Mouse (Mus musculus) monocyte, adult 2 months (primary cell): Measurements from ENCODE around the gene Trib2.

Experiments
- DNase-seq, 2 experiments: peaks; one replicate each; pipeline ENCODE4 v3.0.0; 2022; ENCODE audit warnings: low spot score in 2 of 2, low read depth in 1 of 2

The Trib2 gene

DNA sequence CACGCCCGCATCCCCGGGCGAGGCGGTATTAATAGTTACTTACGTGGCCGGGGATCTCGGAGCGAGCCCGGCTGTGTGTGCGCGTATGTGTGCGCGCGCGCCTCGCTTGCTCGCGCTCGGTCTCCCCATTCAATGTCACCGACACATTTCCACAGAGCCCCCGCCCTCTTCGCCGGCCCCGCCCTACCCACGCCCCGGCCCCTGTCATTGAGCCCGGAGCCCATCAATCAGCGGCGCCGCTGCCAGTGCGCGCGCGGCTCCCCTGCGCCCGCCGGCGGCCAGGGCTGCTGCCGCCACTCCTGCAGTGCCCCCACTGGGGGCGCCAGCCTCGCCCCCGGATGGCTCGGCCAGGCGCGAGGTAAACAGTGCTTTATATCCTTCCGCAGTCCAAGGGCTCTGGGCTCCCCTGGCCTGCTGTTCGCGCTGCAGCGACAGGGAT, at the start of gene Trib2:
Gene Trib2, minus strand, starts transcription at position 183 of the 439 bp plus-strand sequence.
- DNase-seq, result no peak

DNA sequence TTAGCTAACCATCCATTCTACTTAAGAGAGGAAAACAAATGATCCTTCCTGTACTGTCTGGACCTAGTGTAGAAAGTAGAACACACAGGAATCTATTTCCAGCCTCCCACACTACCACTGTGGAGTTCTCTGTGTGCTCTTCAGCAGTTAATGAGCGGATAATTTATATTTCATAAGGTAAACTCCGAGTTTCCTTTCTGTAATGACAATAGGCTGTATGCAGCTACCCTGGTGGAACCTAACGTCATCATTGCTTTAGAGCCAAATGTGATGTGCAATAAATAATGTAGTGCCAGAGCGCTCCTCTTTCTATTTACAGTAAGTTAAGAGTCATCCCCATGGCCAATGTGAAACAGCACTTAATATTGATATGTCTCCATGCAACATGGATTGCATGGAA, 41.3 kb upstream of the Trib2 start:
- no peak for DNase-seq

DNA sequence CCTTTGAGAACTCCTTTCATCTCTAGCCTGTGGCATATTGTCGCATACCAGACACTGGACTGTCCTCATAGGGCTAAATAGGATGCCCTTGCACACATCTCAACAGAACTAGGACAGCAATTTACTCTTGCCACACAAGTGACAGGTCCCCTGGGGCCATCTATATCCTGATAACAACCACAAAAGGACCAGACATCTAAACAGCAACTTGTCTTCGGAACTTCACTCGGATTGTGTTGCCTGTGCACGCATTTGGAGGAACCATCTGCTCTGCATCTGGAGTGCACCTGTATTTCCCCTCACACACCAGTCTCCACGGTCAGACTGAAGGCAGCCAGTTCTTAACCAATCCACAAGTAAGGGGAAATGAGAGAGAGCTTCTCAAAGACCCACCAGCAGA, 39.2 kb upstream of the Trib2 start:
- DNase-seq, result no peak

DNA sequence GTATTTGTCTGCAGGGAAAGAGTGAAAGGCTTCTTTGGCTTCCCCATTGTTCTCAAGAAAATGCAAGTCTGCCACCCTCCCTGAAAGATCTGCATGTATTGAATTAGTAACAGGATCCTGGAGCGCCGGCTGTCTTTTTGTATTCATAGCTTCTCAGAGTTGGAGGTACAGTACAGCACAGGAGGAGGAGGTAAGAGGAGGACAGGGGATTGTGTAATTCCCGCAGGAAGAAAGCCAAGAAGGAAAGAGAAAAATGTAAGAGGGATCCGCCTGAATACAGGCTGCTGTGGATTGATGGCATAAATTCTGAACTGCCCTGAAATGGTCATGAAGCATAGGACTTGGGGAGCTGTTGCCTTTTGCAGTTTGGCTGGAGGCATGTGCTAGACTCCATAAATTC, 36.1 kb upstream of the Trib2 start:
- DNase-seq, result no peak

DNA sequence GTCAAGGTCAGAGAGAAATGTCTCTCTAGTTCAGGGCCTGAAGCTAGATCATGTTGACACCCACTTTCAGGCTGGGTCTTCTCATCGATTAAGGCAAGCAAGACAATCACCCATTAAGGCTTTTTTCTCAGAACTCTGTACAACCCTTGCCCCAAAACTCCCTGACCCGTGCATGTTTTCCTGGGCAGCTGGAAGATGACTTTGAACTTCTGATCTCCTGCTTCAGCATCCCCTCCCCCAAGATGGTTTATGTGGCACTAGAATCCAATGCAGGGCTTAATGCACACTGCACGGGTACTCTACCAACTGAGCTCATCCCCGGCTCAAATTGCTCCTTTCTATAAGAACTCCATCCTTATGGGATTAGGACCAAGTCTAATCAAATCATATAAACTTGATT, 35.3 kb upstream of the Trib2 start:
- no peak for DNase-seq

DNA sequence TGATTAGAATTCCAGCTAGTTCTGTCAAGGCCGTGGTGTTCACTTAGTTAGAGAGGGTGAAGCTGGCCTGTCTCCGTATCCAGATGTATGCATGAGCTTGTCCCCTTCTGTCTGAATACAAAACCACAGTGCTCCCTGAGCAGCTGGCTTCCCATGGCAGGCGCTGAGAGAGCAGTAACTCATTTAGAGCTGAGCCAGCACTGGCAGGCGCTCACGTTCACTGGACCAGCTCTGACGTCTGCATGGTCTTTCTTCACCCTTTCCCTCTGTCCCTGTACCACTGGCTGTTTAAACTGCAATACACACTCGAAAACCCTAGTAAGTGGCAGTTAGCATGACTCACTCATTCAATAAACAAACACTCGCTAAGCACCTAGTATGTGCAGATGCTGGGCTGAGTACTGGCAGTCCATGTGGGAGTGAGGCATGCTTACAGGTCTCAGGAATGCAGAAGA, 33.7 kb upstream of the Trib2 start:
- DNase-seq, result no peak

DNA sequence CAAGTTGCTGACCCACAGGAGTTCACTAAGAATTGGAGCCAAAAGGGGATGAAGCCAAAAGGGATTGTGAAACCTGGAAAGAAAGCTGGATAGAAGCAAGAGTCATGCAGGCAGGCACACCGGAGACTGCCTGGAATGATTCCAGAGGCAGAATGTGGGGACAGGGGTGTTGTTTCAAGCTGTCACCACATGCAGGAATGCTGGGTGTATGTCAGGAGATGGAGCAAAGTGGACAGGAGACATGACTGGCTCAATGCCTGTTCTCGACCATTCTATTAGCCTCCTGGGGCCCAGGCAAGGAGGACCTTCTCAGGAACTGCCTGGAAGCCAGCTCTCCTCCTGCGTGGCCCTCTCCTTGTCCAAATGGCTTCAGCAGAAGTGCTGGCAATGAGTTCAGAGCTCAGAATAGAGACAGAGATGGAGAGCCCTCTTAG, 33.2 kb upstream of the Trib2 start:
- no peak for DNase-seq

DNA sequence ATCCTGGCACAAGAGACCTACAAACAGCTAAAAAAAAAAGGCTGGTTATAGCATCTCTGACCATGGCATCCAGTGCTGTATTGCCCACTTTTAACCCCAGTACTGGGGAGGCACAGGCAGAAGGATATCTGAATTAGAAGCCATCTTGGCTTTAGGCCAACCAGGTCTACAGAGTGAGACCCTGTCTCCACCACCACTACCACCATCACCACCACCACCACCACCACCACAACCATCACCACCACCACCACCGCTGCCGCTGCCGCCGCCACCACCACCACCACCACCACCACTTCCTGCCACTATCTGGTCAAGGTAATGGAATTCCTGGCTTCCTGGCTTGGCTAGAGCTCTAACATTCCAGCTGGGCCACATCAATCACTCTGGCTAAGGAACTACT, 31.7 kb upstream of the Trib2 start:
- DNase-seq, result no peak

DNA sequence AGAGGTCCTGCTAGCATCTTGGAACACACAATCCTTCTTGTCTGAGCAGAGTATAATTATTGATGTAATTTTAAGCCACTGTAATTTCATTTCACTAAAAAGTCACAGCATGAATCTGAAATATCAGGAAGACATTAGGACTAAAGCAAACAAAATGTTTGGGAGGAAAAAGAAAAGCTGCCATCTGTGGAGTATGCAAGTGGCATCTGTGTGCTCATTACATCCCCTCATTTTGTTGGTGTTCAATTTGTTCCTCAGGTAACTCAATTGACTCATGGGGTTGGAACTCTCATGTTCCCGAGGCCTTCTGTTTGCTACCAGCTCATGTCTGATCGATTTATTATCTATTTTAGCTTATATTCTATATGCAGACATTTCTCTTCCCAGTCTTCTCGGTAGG, 28.0 kb upstream of the Trib2 start:
- DNase-seq, result no peak

DNA sequence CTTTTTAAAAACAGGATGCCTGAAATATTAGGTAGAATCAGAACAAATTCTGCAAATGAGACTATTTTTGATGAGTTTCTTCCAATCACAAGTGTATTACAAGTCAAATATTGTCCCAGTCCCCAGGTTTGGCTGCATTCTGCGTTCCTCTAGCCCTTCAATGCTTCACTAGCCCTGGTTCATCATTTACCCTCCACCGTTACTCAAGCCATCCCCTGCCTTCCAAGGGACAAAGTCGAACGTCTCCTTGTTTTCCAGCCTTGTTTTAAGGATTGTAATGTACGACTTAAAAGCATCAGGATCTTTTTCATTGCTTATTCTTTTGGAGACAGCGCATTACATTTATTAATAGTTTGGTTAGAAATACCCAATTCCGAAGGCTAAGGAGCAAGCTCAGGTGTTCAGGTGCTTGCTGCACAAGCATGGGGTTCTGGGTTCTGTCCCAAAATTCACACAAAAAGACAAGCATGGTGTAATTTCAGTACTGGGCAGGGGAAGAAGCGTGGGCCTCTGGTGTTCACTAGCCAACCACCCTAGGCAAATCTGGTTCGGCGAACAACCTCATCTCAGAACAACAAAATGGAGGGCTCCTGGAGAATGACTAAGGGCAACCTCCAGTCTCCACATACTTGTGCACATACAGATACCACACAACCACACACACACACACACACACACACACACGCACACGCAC, 24.3 kb upstream of the Trib2 start:
- no peak for DNase-seq

DNA sequence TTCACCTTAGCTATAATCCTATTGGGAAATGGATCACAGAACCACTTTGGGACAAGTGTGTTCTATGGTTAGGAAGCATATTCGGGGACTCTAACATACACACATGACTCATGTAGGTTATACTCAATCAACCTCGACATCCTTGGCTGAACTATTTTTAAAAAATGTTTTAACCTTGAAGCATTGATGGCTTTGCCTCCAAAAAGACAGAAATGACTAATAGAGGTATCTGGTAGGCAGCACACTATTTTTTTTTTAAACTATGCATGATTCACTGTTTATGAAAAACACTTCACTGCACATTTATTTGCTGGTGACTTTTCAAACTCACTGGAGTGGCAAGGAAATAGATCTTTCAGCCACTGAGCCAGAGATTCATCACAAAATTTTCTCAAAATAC, 21.5 kb upstream of the Trib2 start:
- no peak for DNase-seq

DNA sequence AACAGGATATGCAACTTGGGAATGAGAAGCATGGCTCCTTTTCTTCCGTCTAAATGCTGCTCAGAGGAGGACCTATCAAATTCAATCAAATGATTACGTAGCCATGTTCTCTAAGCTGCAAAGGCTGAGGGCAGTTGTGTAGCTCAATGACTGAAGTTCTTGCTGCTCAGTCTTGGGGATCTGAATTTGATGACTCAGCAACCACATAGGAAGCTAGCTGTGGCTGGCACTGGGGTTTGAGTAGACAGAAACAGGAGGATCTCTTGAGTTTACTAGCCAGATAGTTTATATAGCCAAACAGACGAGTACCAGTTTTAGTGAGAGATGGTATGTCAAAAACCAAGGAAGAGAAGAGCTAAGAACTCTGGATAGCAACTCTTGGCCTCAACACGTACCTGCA, 20.8 kb upstream of the Trib2 start:
- no peak for DNase-seq

DNA sequence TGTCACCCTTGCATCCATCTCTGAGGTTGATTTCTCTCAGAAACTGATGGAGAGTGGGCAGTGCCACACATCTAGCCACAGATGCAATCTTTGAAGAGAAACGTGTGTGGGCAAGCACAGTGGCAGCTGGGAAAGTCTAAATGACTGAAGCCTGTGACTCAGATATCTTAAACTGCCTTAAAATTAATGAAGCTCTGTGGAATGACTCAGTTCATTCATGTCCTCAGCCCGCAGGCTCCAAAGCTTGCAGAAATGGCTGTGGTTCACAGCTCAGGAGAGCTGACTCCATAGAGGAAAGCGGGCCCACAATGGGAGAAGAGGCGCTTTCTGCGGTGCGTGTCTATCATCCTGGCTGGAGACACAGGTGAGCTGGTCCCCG, 15.9 kb upstream of the Trib2 start:
- no peak for DNase-seq

DNA sequence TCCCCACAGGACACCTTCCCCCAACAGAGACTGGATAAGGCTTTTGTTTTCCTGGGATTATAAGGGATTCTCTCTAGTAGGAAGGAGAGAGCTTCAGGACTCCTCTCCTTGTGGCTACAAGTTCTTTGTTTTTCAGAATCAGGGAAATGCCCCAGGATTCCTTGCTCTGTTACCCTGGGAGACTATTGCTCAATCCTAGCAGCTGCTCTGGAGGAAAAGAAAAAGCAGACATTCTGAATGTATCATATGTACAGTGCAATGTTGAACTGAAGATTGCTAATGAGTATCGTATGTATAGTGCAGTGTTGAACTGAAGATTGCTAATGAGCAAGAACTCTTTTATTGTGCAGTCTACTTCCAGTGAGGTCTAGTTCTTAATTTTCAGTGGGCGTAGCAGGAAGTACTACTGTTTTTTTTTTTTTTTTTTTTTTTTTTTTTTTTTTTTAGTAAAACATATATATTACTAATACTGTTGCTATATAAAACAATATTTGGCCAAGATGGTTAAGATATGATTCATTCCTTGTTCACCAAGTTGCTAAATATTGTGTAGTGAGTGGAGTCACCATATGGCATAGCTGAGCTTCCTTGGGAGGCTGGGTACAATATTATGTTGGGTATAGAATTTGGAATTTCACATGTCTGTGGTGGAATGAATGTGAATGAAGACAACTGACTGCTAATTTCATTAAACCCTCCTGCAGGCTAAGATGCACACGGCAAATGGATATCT, 15.4 kb upstream of the Trib2 start:
- DNase-seq, result no peak

DNA sequence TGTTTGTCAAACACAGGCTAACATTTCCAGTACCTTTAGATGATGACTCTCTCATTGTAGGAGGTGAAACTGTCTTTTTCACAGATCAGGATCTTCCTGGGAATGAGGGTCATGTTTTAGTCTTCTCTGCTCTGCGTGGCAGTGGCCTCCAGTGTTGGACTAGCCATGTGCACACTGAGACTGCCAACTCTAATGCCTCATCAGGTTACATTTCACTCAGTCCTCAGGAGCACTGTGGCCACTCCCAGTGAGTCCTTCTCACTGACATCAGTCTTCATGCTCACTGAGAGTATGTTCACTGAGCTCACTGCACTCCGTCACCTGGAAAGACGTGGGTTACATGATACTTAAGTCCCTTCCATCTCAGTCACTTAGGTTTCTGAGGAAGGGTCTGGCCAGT, 14.0 kb upstream of the Trib2 start:
- DNase-seq, result no peak

DNA sequence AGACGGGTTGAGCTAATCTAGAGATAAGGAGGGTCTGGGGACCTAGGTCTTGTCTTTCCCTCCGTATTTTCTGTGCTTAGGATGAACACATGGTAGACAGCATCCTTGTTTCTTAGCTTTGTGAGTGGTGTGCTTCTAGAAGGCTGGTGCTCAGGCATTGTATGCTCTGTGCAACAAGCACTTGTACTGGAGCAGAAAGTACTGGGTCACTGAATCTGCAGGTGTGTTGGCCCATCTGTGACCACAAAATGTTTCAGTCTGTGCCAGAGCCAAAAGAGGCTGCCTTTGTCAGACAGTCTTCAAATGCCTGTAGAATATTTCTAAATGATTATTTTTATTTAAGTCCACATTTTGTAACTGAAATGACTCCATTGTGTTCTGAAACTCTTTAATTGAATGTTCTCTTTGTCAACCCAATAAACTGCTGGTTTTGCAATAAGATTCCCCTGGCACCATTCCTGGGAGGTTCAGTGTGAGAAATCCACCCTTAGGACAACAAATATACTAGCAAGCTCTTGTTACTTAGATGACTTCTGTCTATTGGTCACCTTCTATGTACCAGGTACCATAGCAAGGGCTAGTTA, 12.2 kb upstream of the Trib2 start:
- no peak for DNase-seq

DNA sequence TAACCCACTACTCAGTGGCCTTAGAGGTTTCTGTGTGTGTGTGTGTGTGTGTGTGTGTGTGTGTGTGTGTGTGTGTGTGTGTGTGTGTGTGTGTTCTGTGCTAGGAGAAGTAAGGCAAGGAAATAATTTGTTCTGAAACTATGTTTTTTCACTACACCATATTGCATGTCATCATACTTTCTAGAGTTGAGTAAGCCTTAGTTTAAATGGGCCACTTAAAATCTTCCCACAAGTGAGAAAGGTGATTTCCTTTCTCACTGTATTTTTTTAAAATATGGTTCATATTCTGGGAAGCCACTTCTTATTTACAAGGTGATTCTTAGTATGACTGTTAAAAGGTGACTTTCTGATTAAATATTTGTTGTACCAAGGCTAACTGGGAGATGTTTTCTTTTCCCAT, 4.3 kb upstream of the Trib2 start:
- no peak for DNase-seq

DNA sequence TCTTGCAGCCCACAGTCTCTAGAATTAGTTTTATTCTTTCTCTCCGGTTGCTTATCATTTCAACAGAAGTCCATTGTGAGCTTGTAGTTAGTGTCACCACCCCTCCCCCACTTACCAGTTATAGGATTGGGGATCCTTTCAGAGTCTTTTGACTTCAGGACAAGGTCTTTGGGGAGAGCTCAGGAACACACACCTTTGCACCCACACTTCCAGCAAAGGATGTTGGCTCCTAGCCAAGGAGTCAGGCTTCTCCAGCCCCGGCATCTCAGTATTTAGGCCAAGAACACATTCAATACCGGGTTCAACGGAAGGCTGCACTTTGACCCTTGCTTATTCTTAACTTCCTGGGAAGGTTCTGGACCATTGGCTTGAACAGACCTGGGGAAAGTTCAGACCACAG, 643 bp upstream of the Trib2 start:
- DNase-seq, result no peak

DNA sequence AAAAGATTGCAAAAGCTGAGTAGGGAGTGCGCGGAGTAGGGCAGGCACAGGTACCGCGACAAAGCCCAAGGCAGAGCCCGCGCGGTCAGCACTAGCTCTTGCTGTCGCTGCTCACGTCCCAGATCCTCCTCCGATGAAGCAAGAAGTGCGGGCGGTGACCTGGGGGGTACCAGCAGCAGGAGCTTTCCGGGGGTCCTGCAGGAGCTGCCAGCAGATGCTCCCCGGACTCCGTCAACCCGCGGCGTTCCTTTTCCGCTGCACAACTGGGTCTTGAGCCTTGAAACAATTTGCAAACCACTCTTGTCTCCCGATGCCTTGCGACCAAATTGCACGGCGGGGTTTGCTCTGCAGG, 492 bp downstream of the Trib2 start:
- no peak for DNase-seq

DNA sequence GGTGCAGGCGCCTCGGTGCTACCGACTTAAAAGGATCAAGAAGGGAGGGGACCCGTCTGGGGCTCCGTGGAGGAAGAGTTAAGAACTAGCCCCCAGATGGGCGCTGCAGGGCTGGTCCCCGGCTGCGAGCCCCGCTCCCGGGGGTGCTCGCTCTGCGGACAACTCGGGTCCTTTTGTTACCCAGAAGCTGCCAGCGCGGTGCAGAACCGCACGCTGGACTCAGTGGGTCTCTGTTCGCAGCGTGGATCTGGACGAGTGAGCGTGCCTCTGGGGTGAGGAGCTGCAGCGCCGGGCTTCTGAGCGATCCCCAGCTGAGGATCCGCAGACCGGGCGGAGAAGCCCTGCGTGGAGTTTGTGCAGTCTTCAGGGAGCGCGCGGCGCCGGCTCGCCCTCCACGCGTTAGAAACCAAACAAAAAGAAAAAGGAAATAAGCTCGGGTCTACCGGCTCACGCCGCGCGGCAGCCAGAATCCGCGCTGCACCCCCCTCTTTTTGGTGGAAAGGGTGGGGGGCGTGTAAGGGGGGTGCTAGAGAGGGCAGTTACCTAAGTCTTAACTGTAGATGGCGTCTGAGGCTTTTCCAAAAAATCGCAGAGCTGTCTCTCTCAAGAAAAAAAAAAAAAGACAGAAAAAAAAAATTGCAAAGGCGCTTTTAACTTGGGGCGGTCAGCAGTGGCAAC, 1.0 kb downstream of the Trib2 start:
- no peak for DNase-seq

DNA sequence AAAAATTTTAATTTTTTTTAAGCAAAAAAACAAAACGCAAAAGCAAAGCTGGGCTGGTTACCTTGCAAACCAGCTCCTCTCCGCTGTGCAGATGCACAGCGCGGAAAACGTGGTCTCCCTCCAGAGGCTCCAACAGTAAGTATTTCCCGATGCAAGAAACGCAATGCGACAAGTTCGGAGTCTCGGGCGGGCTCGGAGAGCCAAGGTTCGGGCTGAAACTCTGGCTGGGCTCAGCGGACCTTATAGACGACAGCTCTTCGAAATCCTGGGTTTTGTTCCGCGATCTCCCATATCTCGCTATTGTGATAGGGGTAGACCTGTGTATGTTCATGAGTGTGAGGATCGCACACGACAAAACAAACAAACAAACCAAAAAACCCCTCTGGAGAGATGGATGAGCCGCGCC, 1.5 kb downstream of the Trib2 start:
- no peak for DNase-seq
